Mouse (Mus musculus) thymus, adult 2 months (tissue): Measurements from ENCODE around the gene Abca17.

Experiments
- CTCF ChIP-seq: fragments of 200-500 bp; IDR thresholded peaks from 2 replicates; pipeline ENCODE4 v1.5.1; 2012; ENCODE audit warnings: mild to moderate bottlenecking, control low read depth, low read length, moderate library complexity, borderline replicate concordance; ENCODE audit not compliant: control insufficient read depth, poor library complexity, insufficient read depth; ENCODE audit errors: extremely low read depth
- POLR2A ChIP-seq: fragments of 200-500 bp; IDR thresholded peaks from 2 replicates; pipeline ENCODE4 v1.6.1; 2012; ENCODE audit warnings: mild to moderate bottlenecking, low read length, control low read depth, moderate library complexity; ENCODE audit not compliant: control insufficient read depth, poor library complexity, insufficient read depth; ENCODE audit errors: extremely low read depth

DNA sequence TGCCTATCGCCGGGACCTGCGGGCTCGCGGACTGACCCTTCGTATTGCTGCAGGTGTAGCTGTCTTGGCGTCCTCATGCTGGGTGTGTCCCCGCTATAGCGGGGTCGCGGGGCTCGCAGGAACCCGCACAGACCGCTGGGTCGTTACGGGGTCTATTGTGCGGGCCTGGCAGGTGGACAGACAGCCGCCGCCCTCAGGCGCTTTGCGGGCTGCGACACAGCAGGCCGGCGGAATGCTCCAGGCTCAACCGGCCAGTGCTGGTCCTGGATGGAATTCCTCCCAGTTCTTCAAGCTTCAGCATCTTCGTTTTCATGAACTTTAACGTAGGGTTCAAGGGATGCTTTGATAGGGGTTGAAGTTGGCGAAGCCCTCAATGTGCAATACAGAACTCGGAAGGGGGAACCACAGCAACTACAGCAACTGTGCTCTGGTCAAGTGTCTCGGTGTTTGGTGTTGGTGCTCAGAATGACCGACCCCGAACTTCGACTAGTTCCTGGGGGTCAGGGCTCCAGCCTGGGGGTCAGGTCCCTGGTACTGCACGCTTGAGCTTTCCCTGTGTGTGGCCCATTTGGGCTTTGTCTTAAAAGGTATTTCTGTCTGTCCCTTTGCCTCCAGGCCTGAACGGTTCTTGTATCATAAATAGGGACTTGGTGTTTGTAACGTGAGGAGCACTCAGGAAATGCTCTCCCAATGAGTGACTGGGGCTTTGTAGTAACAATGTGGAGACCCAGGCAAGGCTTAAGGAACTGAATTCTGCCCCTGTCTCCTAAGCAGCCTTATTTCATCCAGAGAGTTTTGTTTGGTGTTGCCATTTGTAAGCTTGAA lies 1.7 kb upstream of the Abca17 start:
- TF ChIP-seq CTCF (no peak), POLR2A (no peak)
